Mouse (Mus musculus) WW6 (cell line): ENCODE data around the gene Nlrp3.

Experiments
- DNase-seq: peaks from one replicate; pipeline ENCODE4 v3.0.0-alpha.2; 2013; ENCODE audit warnings: low read depth, low spot score

Nlrp3 gene

DNA sequence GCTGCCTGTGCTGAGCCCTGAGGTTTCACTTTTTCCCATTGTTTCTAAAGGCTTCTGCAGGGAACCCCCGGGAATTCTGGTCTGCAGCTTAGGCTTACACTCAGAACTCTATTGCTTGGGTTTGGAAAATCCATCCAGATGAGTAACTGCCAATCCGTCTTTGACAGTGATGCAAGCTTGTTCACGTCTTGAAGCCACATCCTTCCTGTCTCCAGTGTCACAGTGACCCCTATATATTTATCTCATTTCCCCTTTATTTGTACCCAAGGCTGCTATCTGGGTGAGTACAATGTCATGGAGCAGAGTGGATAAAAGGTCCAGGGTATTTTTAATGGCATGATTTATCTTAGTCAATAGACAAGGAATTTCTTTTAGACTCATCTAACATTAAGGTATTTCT is at the start of gene Nlrp3:
TSS of gene Nlrp3 (plus strand) at position 245 of the 400 bp plus-strand sequence.
- DNase-seq: no peak

DNA sequence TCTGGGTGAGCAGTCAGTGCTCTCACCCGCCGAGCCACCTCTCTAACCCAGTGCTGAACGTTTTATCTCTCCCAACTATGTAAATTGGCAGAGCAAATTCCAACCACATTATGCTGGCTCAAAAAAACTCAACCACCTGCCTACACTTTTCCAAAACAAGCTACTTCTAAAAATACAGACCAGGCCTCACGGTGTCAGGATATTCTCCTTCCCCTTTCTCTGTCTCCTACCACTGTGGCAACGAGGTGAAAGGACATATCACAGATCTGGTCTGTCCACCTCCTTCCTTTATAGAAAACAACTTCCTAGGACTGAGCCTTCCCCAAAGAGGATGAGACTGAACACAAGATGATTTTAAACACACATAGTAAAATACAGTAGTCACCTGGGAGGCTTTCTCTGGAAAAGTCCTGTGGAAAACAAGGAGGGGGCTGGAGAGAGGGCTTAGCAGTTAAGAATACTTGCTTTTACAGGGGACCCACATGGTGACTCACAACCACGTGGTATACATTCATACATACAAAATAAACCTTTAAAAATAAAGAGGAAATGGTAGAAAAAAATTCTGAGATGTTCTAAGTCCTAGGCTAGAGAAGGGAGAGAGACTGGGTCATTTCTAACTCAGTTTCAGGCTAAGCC is 44.6 kb upstream of the Nlrp3 start:
- no peak for DNase-seq

- no peak for DNase-seq
Observed at GRCm38 (mm10) chr11:59497747-59498146, 43.6 kb upstream of the Nlrp3 start.

DNA sequence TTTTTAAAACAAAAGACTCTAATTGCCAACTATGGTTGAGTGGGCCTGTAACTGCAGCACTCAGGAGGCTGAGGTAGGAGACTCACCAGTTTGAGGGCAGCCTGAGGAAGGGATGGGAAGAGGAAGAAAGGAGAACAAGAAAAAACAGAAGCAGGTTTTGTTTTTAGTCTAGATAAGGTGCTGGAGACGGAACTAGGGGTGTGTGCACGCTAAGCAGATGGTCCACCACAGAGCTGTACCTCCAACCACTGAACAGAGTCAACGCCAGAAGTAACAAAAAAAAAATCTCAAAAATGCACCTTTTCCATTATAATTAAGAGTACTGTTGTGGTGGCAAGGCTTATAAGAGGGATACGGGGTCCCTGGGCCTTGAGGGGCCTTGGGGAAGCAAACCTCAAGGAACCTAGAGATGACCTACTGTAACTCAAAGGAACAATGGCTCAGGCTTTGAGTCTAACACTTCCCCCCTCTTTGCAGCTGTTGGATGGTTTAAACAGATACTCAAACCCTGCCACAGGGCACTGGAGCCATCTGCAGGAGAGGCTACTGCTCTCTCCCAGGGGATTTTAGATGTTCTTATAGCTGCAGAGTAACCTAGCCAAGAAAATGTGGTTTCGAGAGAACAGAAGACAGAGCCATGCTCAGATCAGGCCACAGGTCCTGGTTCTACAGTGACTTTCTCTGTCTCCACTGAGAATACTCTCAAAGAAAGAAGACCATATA is 39.2 kb upstream of the Nlrp3 start:
- DNase-seq: no peak

DNA sequence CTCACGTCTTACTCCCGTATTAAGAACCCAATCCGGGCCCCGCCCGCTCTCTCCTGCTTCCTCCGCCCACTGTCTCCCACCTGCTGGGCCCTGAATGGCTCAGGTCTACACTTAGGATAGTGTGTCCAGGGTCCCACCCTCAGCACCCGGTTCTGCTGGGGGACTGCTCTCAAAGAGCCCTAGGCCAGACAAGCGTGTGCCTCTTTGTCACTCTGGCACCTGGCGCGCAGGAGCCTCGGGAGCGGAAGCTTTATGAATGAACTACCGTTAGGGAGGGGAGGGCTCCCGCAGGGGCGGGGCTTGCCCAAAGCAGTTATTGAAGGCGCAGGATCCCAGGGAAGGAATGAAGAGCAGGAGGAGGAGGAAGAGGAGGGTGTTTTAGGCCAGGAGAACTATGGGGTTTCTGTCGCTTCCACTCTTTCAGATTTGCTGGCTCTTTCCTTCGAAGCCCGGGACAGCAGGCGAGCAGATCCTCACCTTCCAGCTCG is 36.0 kb upstream of the Nlrp3 start:
- DNase-seq: peak; percentile 87

- DNase-seq: peak; percentile 77
Observed at GRCm38 (mm10) chr11:59505839-59506712, 35.3 kb upstream of the Nlrp3 start.

GRCm38 (mm10) chr11:59506713-59507074 is 34.7 kb upstream of the Nlrp3 start:
- DNase-seq: no peak

GRCm38 (mm10) chr11:59511558-59511957 is 29.8 kb upstream of the Nlrp3 start:
- no peak for DNase-seq

GRCm38 (mm10) chr11:59512733-59513132 is 28.6 kb upstream of the Nlrp3 start:
- no peak for DNase-seq

GRCm38 (mm10) chr11:59513556-59513955 is 27.8 kb upstream of the Nlrp3 start:
- DNase-seq: no peak

GRCm38 (mm10) chr11:59514381-59514780 is 27.0 kb upstream of the Nlrp3 start:
- DNase-seq: no peak

GRCm38 (mm10) chr11:59514789-59515188 is 26.6 kb upstream of the Nlrp3 start:
- no peak for DNase-seq

GRCm38 (mm10) chr11:59517441-59517840 is 23.9 kb upstream of the Nlrp3 start:
- no peak for DNase-seq

GRCm38 (mm10) chr11:59518226-59518625 is 23.1 kb upstream of the Nlrp3 start:
- DNase-seq: no peak

DNA sequence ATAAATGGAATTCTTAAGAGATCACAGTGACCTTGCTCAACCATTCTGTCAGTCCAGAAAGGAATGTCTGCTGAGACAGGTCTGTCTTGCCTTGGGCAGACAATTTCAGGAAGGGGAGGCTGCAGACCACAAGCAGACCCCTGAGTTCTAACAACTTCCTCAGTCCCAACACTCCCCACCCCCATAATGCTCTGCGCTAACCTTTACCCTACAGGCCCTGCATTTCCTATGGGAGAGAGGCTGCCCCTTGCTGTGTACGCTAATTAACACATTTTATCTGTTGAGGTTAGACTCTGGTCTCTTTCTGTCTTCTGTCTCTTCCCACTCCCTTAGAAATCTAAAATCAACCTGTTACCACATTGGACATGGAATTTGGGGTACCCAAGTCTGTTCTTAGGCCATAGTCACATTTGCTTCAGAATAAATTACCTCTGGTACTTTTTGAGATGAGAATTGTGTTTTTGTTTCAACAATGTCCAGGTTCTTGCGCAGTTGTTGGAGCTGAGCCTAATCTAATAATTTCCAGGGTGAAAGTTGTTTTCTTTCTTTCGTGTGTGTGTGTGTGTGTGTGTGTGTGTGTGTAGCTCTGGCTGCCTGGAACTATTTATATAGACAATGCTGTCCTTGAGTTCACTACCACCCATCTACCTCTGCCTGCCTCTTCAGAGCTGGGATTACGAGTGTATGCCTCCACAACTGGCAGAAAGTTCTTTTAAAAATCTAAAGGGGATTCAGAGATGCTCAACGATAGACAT is 21.4 kb upstream of the Nlrp3 start:
- DNase-seq: no peak

GRCm38 (mm10) chr11:59524150-59524549 is 17.2 kb upstream of the Nlrp3 start:
- DNase-seq: no peak

DNA sequence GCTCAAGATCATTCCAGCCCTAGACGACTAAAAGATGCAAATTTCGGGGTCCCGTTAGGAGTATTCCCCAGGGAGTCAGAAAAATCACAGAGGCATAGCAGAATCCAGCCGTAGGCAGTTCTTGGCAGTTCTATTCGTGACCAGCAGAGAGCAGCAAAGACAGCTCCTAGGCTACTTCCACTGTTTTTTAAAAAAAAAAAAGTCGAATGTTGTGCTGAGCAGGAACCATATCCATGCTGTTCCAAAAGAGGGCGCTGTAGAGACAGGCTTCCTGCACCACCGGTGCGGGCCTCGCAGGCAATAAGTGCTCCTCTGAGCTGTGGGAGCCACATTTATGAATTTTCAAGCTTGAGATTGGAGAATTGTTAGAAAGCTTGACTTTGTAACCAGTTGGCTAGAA is 16.1 kb upstream of the Nlrp3 start:
- DNase-seq: peak; percentile 84

DNA sequence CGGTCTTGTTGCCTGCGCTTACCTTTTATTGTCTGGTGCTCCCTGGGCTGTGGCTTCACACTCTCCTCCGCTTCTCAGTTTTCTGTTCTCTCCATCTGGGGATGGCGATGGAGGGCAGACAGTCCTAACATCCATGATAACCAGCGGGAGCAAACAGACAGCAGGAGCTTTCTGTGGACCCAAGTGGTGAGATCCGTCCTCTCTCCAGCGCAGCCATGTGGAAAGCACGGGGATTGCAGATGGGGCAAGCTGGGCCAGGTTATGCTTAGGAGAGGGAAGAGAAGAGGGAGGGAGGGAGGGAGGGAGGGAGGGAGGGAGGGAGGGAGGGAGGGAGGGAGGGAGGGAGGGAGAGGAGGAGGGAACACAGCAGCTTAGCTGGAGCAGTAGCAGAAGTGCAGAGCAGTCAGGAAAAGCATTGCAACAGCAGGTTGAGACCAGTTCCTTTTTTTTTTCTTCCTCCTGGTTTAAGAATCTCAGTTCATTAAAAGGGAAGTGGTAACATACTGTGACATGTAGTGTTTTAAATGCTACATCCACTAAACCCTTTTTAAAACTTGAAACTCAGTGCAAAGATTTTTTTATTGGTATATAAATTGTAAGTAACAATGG is 14.8 kb upstream of the Nlrp3 start, which contains the start of gene Zkscan17:
TSS of gene Zkscan17 (minus strand) at position 280 of the 609 bp plus-strand sequence.
- DNase-seq: peak; percentile 83

DNA sequence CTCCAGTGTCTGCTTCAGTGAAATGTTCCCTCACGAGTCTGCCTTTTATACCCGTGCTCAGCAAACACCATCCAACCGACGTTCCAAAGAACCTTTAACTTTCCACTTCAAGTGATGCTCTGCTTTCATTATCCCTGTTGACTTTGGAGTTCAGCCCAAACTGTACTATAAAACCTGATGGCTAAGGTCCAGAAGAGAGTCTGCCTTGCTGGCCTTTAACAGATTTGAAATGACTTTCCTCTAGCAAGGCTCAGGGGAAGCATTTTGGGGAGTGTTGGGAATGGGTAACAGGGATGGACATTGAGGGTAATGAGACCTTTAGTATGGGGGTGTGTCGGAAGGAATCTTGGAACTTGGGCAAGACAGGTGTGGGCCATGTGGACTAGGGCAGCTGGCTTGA is 11.1 kb upstream of the Nlrp3 start:
- DNase-seq: no peak

DNA sequence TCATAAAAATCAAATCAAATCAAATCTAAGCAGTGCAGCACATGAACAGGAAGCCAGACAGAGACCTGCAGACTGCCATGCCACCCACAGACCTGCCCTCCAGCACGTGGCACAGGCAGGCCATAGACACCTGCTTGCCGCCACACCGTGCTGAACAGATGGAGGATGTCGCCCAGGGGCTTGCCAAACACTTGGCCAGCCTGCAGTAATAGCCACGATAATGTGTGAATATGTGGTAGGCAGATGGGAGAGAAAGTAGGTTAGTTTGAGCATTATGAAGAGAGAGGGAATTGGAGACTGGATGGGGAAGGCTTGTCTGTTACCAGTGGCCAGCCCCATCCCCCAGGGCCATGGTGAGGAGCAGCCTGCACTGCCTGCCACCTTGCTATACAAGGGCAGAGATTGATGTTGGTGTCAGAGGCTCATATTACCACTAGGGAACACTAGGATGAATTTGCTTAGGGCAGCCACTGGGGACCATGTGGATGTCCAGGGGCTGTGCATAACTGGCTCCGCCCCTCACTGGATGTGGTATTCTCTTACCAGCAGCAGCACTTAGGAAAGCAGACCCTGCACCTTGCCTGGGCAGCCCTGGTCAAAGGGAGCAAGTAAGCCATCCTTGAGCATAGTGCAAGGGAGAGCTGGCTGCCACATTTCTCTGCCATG is 10.4 kb upstream of the Nlrp3 start:
- no peak for DNase-seq
